Mouse (Mus musculus) liver, embryonic 11.5 days (tissue): ENCODE results near the gene Olfr518. TPM values are rescaled to one million over a fixed set of nuclear protein-coding genes. Genes with fewer than 3 reads are reported as not detected.

Experiments
- ATAC-seq: fragments of 200-750 bp; cut with Nextera tagmentation; replicated peaks from 2 replicates; pipeline ENCODE4 v1.8.0; 2017; ENCODE audit warnings: moderate number of reproducible peaks, mild to moderate bottlenecking, moderate TSS enrichment, moderate library complexity; ENCODE audit not compliant: low FRiP score
- DNase-seq: peaks from one replicate; pipeline ENCODE4 v3.0.0-alpha.2; 2017; ENCODE audit warnings: low spot score
- H3K27ac ChIP-seq: fragments of 300-500 bp; sonication (generic); 2 replicates; pipeline ENCODE4 v1.5.1; 2014; ENCODE audit warnings: mild to moderate bottlenecking, low read depth, low read length, control low read depth
- H3K27me3 ChIP-seq: fragments of 300-500 bp; sonication (generic); replicated peaks from 2 replicates; pipeline ENCODE4 v1.6.1; 2014; ENCODE audit warnings: low read length, mixed read lengths; ENCODE audit not compliant: control insufficient read depth, insufficient read depth
- H3K36me3 ChIP-seq: fragments of 300-500 bp; sonication (generic); 2 replicates; pipeline ENCODE4 v1.6.1; 2014; ENCODE audit warnings: mild to moderate bottlenecking, low read length, moderate library complexity, mixed read lengths; ENCODE audit not compliant: control insufficient read depth, insufficient read depth
- H3K4me1 ChIP-seq: fragments of 300-500 bp; sonication (generic); replicated peaks from 2 replicates; pipeline ENCODE4 v1.6.1; 2014; ENCODE audit warnings: low read length, mixed read lengths; ENCODE audit not compliant: control insufficient read depth, insufficient read depth
- H3K4me2 ChIP-seq: fragments of 300-500 bp; sonication (generic); 2 replicates; pipeline ENCODE4 v1.6.1; 2014; ENCODE audit warnings: mild to moderate bottlenecking, control low read depth, moderate library complexity
- H3K4me3 ChIP-seq: fragments of 300-500 bp; sonication (generic); 2 replicates; pipeline ENCODE4 v1.5.1; 2014; ENCODE audit warnings: low read depth, low read length, control low read depth
- H3K9ac ChIP-seq: fragments of 300-500 bp; sonication (generic); 2 replicates; pipeline ENCODE4 v1.6.1; 2014; ENCODE audit warnings: low read depth, low read length, control low read depth
- H3K9me3 ChIP-seq: fragments of 300-500 bp; sonication (generic); 2 replicates; pipeline ENCODE4 v1.6.1; 2016; ENCODE audit warnings: low read length, inconsistent platforms, mixed read lengths; ENCODE audit not compliant: control insufficient read depth
- WGBS: fragments of 180-500 bp; shearing (Covaris S2); extraction: QIAGEN DNeasy Blood & Tissue Kit; methylation state at CpG from one replicate; pipeline ENCODE4 v1.1.7; 2014; 5-methylcytosine and 5-hydroxymethylcytosine counted together
- polyA plus RNA-seq: library from polyadenylated mRNA; unstranded; fragments of >200 nt; fragmentation: Nextera tagmentation; extraction: Ambion mirVana; gene quantifications from 2 replicates; pipeline ENCODE4 v1.2.1, GENCODE M21; 2014

Gene Olfr518
- not detected in 2 replicates for polyA plus RNA-seq

DNA sequence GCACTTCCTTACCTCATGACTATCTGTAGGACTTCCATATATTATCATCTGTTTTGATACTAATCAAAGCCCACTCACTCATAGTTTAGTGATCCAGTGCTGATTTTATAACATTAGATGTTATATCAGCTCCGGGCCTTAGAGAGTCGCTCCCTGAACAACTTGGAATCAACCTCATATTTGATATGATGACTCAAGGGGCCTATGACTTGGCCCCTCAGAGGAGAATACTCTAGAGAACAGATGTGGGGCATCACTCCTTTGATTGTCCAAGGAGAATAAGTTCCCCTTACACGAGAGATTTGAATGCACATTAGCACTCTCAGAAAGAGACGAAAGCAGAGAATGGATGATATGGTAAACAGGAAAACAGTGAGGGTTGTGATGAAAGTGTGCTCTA, at the start of gene Olfr518:
Olfr518 (minus strand) TSS at position 101 of the 400 bp plus-strand sequence.
- WGBS = 76% methylated on average over 4 of the region's 4 CpGs
- Histone ChIP-seq H3K27me3 (no peaks in the 10 kb centered on the region), H3K4me1 (no peaks in the 10 kb centered on the region), H3K36me3 (no peaks in the 10 kb centered on the region), H3K9ac (no peak within 1 kb of the TSS), H3K27ac (no peak within 1 kb of the TSS), H3K4me3 (no peak within 1 kb of the TSS), H3K9me3 (no peaks in the 10 kb centered on the region), H3K4me2 (no peak within 1 kb of the TSS)
- no peak for DNase-seq
- no peak for ATAC-seq

DNA sequence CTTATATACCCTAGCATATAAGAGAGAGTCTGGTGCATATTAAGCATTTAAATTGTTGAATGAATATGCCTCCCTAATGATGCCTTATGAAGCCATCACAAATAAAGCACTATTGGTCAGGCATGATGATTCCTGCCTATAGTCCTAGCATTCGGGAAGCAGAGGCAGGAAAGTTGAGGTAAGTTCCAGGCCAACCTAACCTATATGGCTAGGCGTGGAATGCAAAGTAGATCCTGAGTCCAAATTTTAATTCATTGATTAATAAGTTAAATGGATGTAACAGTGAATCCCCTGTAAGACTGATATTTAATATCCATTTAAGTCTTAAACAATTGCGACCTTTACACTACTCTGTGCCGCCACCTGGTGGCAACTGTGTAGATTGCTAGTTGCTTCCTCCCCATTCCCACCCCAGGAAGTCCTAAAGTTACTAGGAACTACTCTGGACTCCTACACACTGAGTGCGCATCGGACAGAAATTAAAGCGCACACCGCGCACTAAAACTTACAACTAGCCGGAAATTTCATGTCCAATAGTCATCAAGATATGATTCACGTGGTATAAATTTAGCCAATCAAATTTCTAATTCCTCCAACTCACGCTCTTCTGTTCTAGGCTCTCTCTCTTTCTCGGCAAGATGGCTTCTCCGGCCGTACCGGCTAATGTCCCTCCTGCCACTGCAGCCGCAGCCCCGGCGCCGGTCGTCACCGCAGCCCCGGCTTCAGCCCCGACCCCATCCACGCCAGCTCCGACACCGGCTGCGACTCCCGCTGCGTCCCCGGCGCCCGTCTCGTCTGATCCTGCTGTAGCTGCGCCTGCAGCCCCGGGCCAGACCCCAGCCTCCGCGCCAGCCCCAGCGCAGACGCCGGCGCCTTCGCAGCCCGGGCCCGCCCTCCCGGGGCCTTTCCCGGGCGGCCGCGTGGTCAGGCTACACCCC, 49.3 kb upstream of the Olfr518 start, which contains the start of gene Eif3f:
Eif3f (plus strand) TSS at position 624 of the 938 bp plus-strand sequence.
- ATAC-seq = peak; percentile 95
- peak; percentile 78 for DNase-seq
- H3K4me1 ChIP-seq = peaks cover 7% of the 10 kb centered on the region
- no peaks in the 10 kb centered on the region for H3K9me3 ChIP-seq
- peaks cover 22% of the 10 kb centered on the region for H3K36me3 ChIP-seq
- 3% methylated on average over 50 of the region's 50 CpGs for WGBS
- peak within 1 kb of the TSS; percentile 71 for H3K4me2 ChIP-seq
- H3K9ac ChIP-seq = peak within 1 kb of the TSS; percentile 90
- peak within 1 kb of the TSS; percentile 86 for H3K4me3 ChIP-seq
- peak within 1 kb of the TSS; percentile 52; the same call in 1 of the 2 replicates for H3K27ac ChIP-seq
- H3K27me3 ChIP-seq = no peaks in the 10 kb centered on the region

DNA sequence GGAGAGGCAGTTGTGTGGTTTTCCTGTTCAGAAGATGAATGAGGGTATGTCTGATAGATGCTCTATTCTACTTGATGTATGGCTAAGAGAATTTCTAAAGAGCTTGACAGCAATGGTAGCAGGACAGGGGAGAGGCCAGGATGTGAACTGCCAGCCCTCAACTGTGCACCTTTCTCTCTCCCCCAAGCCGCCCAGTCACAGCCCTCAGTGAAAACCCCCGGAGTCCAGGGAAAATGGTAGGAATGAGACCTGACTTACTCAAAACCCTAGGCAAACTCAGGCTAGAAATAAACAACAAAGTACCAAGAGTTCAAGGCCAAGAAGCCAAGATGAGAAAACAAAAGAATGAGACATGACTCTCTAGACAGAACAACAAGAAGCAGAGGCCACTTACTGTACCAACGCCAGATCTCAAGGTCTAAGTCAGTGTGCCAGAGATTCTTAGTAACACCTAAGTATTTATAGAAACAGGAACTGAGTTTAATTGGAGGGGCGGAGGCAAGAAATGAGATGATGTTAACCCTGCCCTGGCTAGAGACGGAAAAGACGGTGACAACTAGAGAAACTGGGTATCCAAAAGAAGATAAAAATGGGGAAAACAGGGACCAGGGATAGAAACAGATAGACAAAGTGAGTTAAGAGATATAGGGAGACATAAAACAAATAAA, 45.1 kb upstream of the Olfr518 start, which contains the start of gene Nlrp10:
Nlrp10 (minus strand) TSS at position 453 of the 668 bp plus-strand sequence.
- Histone ChIP-seq H3K36me3 (no peaks in the 10 kb centered on the region), H3K4me1 (no peaks in the 10 kb centered on the region), H3K9me3 (no peaks in the 10 kb centered on the region), H3K27me3 (no peaks in the 10 kb centered on the region), H3K9ac (no peak within 1 kb of the TSS), H3K4me3 (no peak within 1 kb of the TSS), H3K27ac (no peak within 1 kb of the TSS), H3K4me2 (no peak within 1 kb of the TSS)
- WGBS = 60% methylated on average over 6 of the region's 6 CpGs
- ATAC-seq = no peak
- DNase-seq = no peak

- DNase-seq = no peak
- no peaks in the 10 kb centered on the region for H3K27me3 ChIP-seq
- H3K9ac ChIP-seq = no peak overlapping the region
- no peak overlapping the region for H3K4me3 ChIP-seq
- H3K4me1 ChIP-seq = no peaks in the 10 kb centered on the region
- no peaks in the 10 kb centered on the region for H3K36me3 ChIP-seq
- H3K27ac ChIP-seq = no peak overlapping the region
- H3K9me3 ChIP-seq = no peaks in the 10 kb centered on the region
- no peak for ATAC-seq
- H3K4me2 ChIP-seq = no peak overlapping the region
- 82% methylated on average over 11 of the region's 11 CpGs for WGBS
Observed at GRCm38 (mm10) chr7:108928280-108929188, 43.7 kb upstream of the Olfr518 start.

DNA sequence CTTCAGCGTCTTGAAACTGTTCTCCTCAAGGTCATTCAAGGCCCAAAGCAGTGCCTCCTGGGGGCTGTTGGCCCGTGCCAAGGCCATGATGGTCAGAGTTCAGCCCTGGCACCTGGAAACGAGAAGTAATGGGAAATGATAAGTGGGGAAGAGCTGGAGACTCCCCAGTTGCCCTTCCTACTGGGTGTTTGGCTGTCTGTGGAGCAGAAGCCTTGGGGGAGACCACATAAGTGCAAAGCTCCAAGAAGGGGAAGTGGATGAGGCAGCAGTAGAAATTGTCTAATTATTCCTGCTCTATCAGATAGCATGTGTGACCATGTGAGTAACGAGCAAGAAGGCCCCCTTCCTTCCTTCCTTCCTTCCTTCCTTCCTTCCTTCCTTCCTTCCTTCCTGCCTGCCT, 42.2 kb upstream of the Olfr518 start:
- H3K27ac ChIP-seq = no peak overlapping the region
- H3K9ac ChIP-seq = no peak overlapping the region
- H3K9me3 ChIP-seq = no peaks in the 10 kb centered on the region
- DNase-seq (no peak), ATAC-seq (no peak)
- no peak overlapping the region for H3K4me2 ChIP-seq
- WGBS = 44% methylated on average over 4 of the region's 4 CpGs
- no peaks in the 10 kb centered on the region for H3K4me1 ChIP-seq
- no peaks in the 10 kb centered on the region for H3K27me3 ChIP-seq
- H3K36me3 ChIP-seq = no peaks in the 10 kb centered on the region
- no peak overlapping the region for H3K4me3 ChIP-seq

DNA sequence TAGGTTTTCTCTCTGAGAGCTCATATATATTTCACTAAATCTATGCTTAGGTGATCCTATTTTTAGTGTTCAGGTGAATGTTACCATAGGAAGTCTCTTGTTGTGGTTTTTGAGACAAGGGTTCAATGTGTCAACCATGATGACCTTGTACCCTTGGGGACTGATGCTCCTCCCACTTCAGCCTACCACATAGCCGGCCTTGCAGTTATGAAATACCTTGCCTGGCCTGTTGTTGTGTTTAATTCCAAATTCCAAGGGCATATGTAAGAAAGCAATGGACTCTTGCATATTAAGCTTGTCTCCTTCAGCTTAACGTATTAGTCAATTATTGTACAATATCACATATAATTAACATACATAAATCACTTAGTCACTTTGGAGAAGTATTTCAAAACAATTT, 19.2 kb upstream of the Olfr518 start:
- ATAC-seq (no peak), DNase-seq (no peak)
- 71% methylated on average over 2 of the region's 2 CpGs for WGBS
- Histone ChIP-seq H3K27me3 (no peaks in the 10 kb centered on the region), H3K27ac (no peak overlapping the region), H3K4me1 (no peaks in the 10 kb centered on the region), H3K4me2 (no peak overlapping the region), H3K36me3 (no peaks in the 10 kb centered on the region), H3K9ac (no peak overlapping the region), H3K4me3 (no peak overlapping the region), H3K9me3 (no peaks in the 10 kb centered on the region)

- 86% methylated on average over 5 of the region's 5 CpGs for WGBS
Observed at GRCm38 (mm10) chr7:108894320-108894719, 9.5 kb upstream of the Olfr518 start, which contains the start of gene Olfr519. Gene Olfr519 (minus strand): TSS chr7:108894420.

DNA sequence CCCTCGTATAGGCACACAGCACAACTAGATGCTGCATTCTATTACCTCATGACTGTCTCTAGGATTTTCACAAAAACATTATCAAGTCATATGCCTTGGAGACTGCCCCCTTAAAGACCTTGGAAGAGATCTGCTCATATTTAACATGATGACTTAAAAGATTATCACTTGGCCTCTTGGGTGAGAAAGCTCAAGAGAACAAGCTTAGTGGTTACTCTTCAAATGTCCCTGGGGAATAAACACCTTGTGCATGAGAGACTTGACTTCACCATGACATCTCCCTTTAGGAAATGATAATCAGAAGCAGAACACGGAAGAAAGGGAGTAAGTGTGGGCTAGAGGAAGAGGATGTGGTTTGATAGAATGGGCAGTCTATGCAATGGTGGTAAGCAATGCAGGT, 12.5 kb downstream of the Olfr518 start, which contains the start of gene Olfr517:
Olfr517 (minus strand) TSS at position 101 of the 400 bp plus-strand sequence.
- H3K36me3 ChIP-seq = no peaks in the 10 kb centered on the region
- H3K4me1 ChIP-seq = no peaks in the 10 kb centered on the region
- H3K9me3 ChIP-seq = no peaks in the 10 kb centered on the region
- H3K9ac ChIP-seq = no peak within 1 kb of the TSS
- no peak within 1 kb of the TSS for H3K4me3 ChIP-seq
- ATAC-seq (no peak), DNase-seq (no peak)
- no peak within 1 kb of the TSS for H3K27ac ChIP-seq
- 53% methylated on average over 2 of the region's 2 CpGs for WGBS
- no peaks in the 10 kb centered on the region for H3K27me3 ChIP-seq
- H3K4me2 ChIP-seq = no peak within 1 kb of the TSS

More at GRCm38 (mm10) chr7:108894320-108894719, 9.5 kb upstream of the Olfr518 start, which contains the start of gene Olfr519:
- DNase-seq (no peak), ATAC-seq (no peak)
- Histone ChIP-seq H3K27me3 (no peaks in the 10 kb centered on the region), H3K9ac (no peak within 1 kb of the TSS), H3K36me3 (no peaks in the 10 kb centered on the region), H3K4me2 (no peak within 1 kb of the TSS), H3K9me3 (no peaks in the 10 kb centered on the region), H3K4me1 (no peaks in the 10 kb centered on the region), H3K4me3 (no peak within 1 kb of the TSS), H3K27ac (no peak within 1 kb of the TSS)
